Comparison of ENCODE assay signal across 8 mouse cellular contexts in the genomic region with DNA sequence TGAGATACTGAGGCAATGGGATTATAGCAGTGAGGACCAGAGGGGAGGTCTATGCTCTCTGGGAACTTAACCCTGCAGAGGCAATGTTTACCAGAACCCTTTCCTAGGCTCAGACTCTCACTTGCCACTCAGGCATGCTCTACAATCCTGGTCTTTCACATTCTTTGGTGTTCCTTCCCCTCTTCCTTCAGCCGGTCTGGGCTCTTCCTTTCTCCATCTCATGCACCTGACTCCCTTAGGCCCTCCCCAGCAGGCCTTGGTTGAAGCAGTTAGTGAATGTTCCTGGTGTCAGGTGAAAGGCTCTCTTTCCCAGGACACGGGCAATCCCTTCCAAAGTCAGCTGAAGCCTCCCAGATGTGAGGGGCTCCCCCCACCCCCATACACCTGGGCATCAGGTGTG. TPM values are rescaled to one million over a fixed set of nuclear protein-coding genes. Genes with fewer than 3 reads are reported as not detected.
DNase-seq lines count a peak whose midpoint lies in the region; ATAC-seq and TF ChIP-seq lines count a peak whose summit lies in the region.

A gene (plus strand): TSS at position 301 of the 400 bp plus-strand sequence.

- peak within 1 kb of the TSS; percentile 79 for H3K27ac ChIP-seq in forebrain, embryonic 12.5 days
- peak within 1 kb of the TSS; percentile 87 for H3K27ac ChIP-seq in hindbrain, embryonic 10.5 days
- peak within 1 kb of the TSS; percentile 84 for H3K27ac ChIP-seq in liver, embryonic 12.5 days
- peak within 1 kb of the TSS; percentile 92 for H3K27ac ChIP-seq in stomach, postnatal 0 days (replicated peaks)

- 9% methylated on average over 2 of the region's 2 CpGs for WGBS in forebrain, embryonic 12.5 days
- WGBS in hindbrain, embryonic 10.5 days: 3% methylated on average over 2 of the region's 2 CpGs
- 2% methylated on average over 2 of the region's 2 CpGs for WGBS in liver, embryonic 12.5 days (ENCODE audit: insufficient replicate concordance)
- WGBS in stomach, postnatal 0 days: 0% methylated on average over 2 of the region's 2 CpGs

- TF ChIP-seq EP300 in stomach, postnatal 0 days (optimal IDR thresholded peaks at IDR 0.05): no peak

- peak within 1 kb of the TSS; percentile 77 for H3K9ac ChIP-seq in forebrain, embryonic 12.5 days
- peak within 1 kb of the TSS; percentile 85 for H3K9ac ChIP-seq in liver, embryonic 12.5 days
- peak within 1 kb of the TSS; percentile 88 for H3K9ac ChIP-seq in stomach, postnatal 0 days (ENCODE audit: low read length)

- H3K27me3 ChIP-seq in E14TG2a.4 (ENCODE audit: insufficient read depth, low read length): peaks cover 5% of the 10 kb centered on the region
- H3K27me3 ChIP-seq in forebrain, embryonic 12.5 days: no peaks in the 10 kb centered on the region
- peaks cover 12% of the 10 kb centered on the region for H3K27me3 ChIP-seq in hindbrain, embryonic 10.5 days (ENCODE audit: insufficient read depth, poor library complexity, severe bottlenecking)
- H3K27me3 ChIP-seq in liver, embryonic 12.5 days (replicated peaks): no peaks in the 10 kb centered on the region
- H3K27me3 ChIP-seq in stomach, postnatal 0 days (ENCODE audit: control insufficient read depth, insufficient read depth, low read length): no peaks in the 10 kb centered on the region

- peak within 1 kb of the TSS; percentile 94 for H3K4me3 ChIP-seq in E14TG2a.4 (replicated peaks; ENCODE audit: low read length)
- peak within 1 kb of the TSS; percentile 71 for H3K4me3 ChIP-seq in forebrain, embryonic 12.5 days (replicated peaks)
- H3K4me3 ChIP-seq in hindbrain, embryonic 10.5 days: peak within 1 kb of the TSS; percentile 82
- H3K4me3 ChIP-seq in liver, embryonic 12.5 days: peak within 1 kb of the TSS; percentile 88
- peak within 1 kb of the TSS; percentile 73 for H3K4me3 ChIP-seq in stomach, postnatal 0 days (ENCODE audit: low read depth, low read length)

- peaks cover 34% of the 10 kb centered on the region for H3K4me1 ChIP-seq in E14TG2a.4 (replicated peaks; ENCODE audit: low read depth, low read length)
- peaks cover 30% of the 10 kb centered on the region for H3K4me1 ChIP-seq in forebrain, embryonic 12.5 days
- peaks cover 28% of the 10 kb centered on the region for H3K4me1 ChIP-seq in hindbrain, embryonic 10.5 days (replicated peaks)
- H3K4me1 ChIP-seq in liver, embryonic 12.5 days: peaks cover 47% of the 10 kb centered on the region
- H3K4me1 ChIP-seq in stomach, postnatal 0 days (replicated peaks; ENCODE audit: control insufficient read depth, insufficient read depth): peaks cover 12% of the 10 kb centered on the region; the same call in 1 of the 2 replicates

- ATAC-seq in cerebellum, adult (ENCODE audit: insufficient number of reproducible peaks, low FRiP score, low TSS enrichment): peak; percentile 24; the same call in 1 of the 2 replicates
- no peak for ATAC-seq in forebrain, embryonic 12.5 days (ENCODE audit: low FRiP score)
- ATAC-seq in liver, embryonic 12.5 days: peak; percentile 4
- peak; percentile 9 for ATAC-seq in stomach, postnatal 0 days (ENCODE audit: low FRiP score, low TSS enrichment)

- H3K36me3 ChIP-seq in E14TG2a.4 (ENCODE audit: insufficient read depth, low read length): peaks cover 67% of the 10 kb centered on the region
- H3K36me3 ChIP-seq in forebrain, embryonic 12.5 days (replicated peaks): peaks cover 35% of the 10 kb centered on the region
- H3K36me3 ChIP-seq in hindbrain, embryonic 10.5 days: peaks cover 46% of the 10 kb centered on the region
- H3K36me3 ChIP-seq in liver, embryonic 12.5 days: peaks cover 55% of the 10 kb centered on the region
- peaks cover 3% of the 10 kb centered on the region; the same call in 1 of the 2 replicates for H3K36me3 ChIP-seq in stomach, postnatal 0 days (ENCODE audit: control insufficient read depth, insufficient read depth, low read length)

- DNase-seq in cerebellum, adult 8-10 months: no peak
- DNase-seq in hindbrain, embryonic 10.5 days (ENCODE audit: low spot score): no peak
- DNase-seq in stomach, postnatal 0 days (ENCODE audit: low spot score): no peak
- no peak for DNase-seq in cerebellum, adult 9-11 months

- TF ChIP-seq CTCF in E14TG2a.4 (conservative IDR thresholded peaks at IDR 0.05; ENCODE audit: low read length): no peak
- no peak for TF ChIP-seq CTCF in stomach, postnatal 0 days (IDR thresholded peaks at IDR 0.05; ENCODE audit: low read depth)

- peak within 1 kb of the TSS; percentile 77 for H3K4me2 ChIP-seq in forebrain, embryonic 12.5 days
- peak within 1 kb of the TSS; percentile 96 for H3K4me2 ChIP-seq in liver, embryonic 12.5 days
- H3K4me2 ChIP-seq in stomach, postnatal 0 days (replicated peaks; ENCODE audit: low read depth): peak within 1 kb of the TSS; percentile 93

- no peaks in the 10 kb centered on the region for H3K9me3 ChIP-seq in E14TG2a.4 (ENCODE audit: low read length)
- no peaks in the 10 kb centered on the region for H3K9me3 ChIP-seq in forebrain, embryonic 12.5 days
- H3K9me3 ChIP-seq in hindbrain, embryonic 10.5 days: no peaks in the 10 kb centered on the region
- H3K9me3 ChIP-seq in liver, embryonic 12.5 days (replicated peaks): no peaks in the 10 kb centered on the region
- H3K9me3 ChIP-seq in stomach, postnatal 0 days (ENCODE audit: control insufficient read depth, low read length): no peaks in the 10 kb centered on the region

RNA-seq across cellular contexts. Expression of the gene that starts here (rescaled TPM):
- polyA plus RNA-seq in forebrain, embryonic 12.5 days (2016; fragmentation: Nextera tagmentation; extraction: Ambion mirVana): 126 and 142 TPM in 2 replicates
- 164 and 184 TPM in 2 replicates for polyA plus RNA-seq in hindbrain, embryonic 10.5 days (2016; fragmentation: Nextera tagmentation; extraction: Ambion mirVana)
- 159 and 163 TPM in 2 replicates for polyA plus RNA-seq in liver, embryonic 12.5 days (2016; fragmentation: Nextera tagmentation; extraction: Ambion mirVana)
- polyA plus RNA-seq in stomach, postnatal 0 days (2015; fragmentation: Nextera tagmentation; extraction: Ambion mirVana): 184 and 204 TPM in 2 replicates
